Mouse (Mus musculus): ENCODE results near the gene Prss33.

GRCm38 (mm10) chr17:23825591-23825990, 10.3 kb downstream of the Prss33 start:
- TF ChIP-seq CTCF (IDR thresholded peaks at IDR 0.05; ENCODE audit: control insufficient read depth, insufficient read depth, insufficient replicate concordance, low read depth, low read length) (no peak), POLR2A (IDR thresholded peaks at IDR 0.05; ENCODE audit: control insufficient read depth, low read depth, low read length) (no peak)
